Mouse (Mus musculus): ENCODE results near the gene Pex19. TPM values are rescaled to one million over a fixed set of nuclear protein-coding genes. Genes with fewer than 3 reads are reported as not detected.

Pex19 gene
- polyA plus RNA-seq, 1 experiment = 25.8 TPM

DNA sequence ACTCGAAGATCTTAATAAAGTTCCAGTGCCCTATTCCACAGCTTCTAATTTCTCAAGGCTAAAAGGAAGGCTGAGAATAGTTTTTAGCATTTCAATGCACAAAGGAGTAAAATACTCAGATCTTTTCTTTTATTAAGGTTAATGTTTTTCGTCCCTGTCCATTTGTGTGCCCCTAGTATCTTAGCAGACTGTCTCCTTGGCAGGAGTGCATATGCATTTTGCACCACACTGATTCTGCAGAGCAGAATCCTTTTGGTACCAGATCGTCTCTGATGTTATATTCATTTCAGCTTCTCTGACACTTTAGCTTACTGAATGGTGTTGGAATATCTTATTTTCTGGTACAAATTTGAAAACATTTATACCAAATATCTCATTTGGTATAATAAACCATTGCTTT lies 55.2 kb downstream of the Pex19 start:
- TF ChIP-seq POLR2A (IDR thresholded peaks at IDR 0.05; ENCODE audit: control insufficient read depth, low read depth, low read length) (no peak), CTCF (IDR thresholded peaks at IDR 0.05; ENCODE audit: control insufficient read depth, insufficient read depth, insufficient replicate concordance, low read depth, low read length) (no peak)
- Histone ChIP-seq H3K27me3 (ENCODE audit: control insufficient read depth, insufficient read depth, low read length) (no peaks in the 10 kb centered on the region), H3K27ac (ENCODE audit: control insufficient read depth, insufficient read depth, low read depth, low read length) (no peak overlapping the region), H3K4me1 (ENCODE audit: control insufficient read depth, insufficient read depth, low read length) (no peaks in the 10 kb centered on the region), H3K36me3 (ENCODE audit: control insufficient read depth, insufficient read depth, low read length) (peaks cover 1% of the 10 kb centered on the region), H3K4me3 (ENCODE audit: control insufficient read depth, low read depth, low read length) (no peak overlapping the region)

DNA sequence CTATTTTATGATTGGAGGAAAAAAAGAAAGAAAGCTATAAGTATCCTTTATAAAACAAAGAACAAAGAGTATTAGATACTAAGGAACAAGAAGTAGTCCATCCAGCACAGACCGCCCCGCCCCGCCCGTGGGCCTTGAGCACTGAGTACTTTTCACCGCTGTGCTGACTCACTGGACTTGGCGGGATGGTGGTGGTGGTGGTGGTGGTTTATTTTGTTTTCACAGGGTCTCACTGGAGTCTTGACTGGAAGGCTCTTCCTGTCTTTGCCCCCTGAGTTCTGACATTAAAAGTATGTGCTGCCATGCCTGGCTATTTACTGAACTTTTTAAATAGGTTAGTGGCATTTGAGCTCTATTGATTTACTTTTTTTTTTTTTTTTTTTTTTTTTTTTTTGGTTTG lies 56.5 kb downstream of the Pex19 start:
- H3K27ac ChIP-seq (ENCODE audit: control insufficient read depth, insufficient read depth, low read depth, low read length) = no peak overlapping the region
- H3K36me3 ChIP-seq (ENCODE audit: control insufficient read depth, insufficient read depth, low read length) = peaks cover 4% of the 10 kb centered on the region

DNA sequence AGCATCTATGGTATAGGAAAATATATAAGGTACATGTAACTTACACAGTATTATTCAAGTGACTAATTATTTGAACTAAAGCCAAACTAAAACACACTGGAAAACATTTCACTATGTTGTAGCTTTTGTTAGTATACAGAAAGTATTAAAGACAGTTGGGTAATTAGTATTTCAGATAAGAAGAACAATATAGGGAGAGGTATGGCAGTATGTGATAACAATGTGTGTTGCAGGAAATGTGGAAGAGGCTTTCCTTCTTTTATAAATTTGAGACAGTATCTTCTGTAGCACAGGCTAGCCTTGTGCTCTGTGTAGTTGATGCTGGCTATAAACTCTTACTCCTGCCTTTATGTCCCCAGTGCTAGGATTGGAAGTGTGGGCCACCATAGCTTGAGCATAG lies 57.4 kb downstream of the Pex19 start:
- H3K36me3 ChIP-seq (ENCODE audit: control insufficient read depth, insufficient read depth, low read length) = peaks cover 4% of the 10 kb centered on the region

More for the DNA sequence above, 56.5 kb downstream of the Pex19 start:
- H3K4me3 ChIP-seq (ENCODE audit: control insufficient read depth, low read depth, low read length) = no peak overlapping the region
- H3K4me1 ChIP-seq (ENCODE audit: control insufficient read depth, insufficient read depth, low read length) = no peaks in the 10 kb centered on the region
- TF ChIP-seq CTCF (IDR thresholded peaks at IDR 0.05; ENCODE audit: control insufficient read depth, insufficient read depth, insufficient replicate concordance, low read depth, low read length) (no peak), POLR2A (IDR thresholded peaks at IDR 0.05; ENCODE audit: control insufficient read depth, low read depth, low read length) (no peak)
- no peaks in the 10 kb centered on the region for H3K27me3 ChIP-seq (ENCODE audit: control insufficient read depth, insufficient read depth, low read length)

More for the DNA sequence above, 57.4 kb downstream of the Pex19 start:
- TF ChIP-seq POLR2A (IDR thresholded peaks at IDR 0.05; ENCODE audit: control insufficient read depth, low read depth, low read length) (no peak), CTCF (IDR thresholded peaks at IDR 0.05; ENCODE audit: control insufficient read depth, insufficient read depth, insufficient replicate concordance, low read depth, low read length) (no peak)
- Histone ChIP-seq H3K27me3 (ENCODE audit: control insufficient read depth, insufficient read depth, low read length) (no peaks in the 10 kb centered on the region), H3K4me1 (ENCODE audit: control insufficient read depth, insufficient read depth, low read length) (no peaks in the 10 kb centered on the region), H3K27ac (ENCODE audit: control insufficient read depth, insufficient read depth, low read depth, low read length) (no peak overlapping the region), H3K4me3 (ENCODE audit: control insufficient read depth, low read depth, low read length) (no peak overlapping the region)

Other genes starting within 250 kb of the Pex19 start
- gene Gm10521, start 231.1 kb upstream of the Pex19 start, polyA plus RNA-seq (2012; rRNA removed) = 0.05 TPM in 1 of 2 replicates, not detected in the other
- 0.02 TPM in 1 of 2 replicates, not detected in the other for gene Slamf6, start 209.2 kb upstream of the Pex19 start, polyA plus RNA-seq (2012; rRNA removed)
- gene Vangl2, start 98.3 kb upstream of the Pex19 start, polyA plus RNA-seq (2012; rRNA removed) = 2.6 and 4.6 TPM in 2 replicates
- 0.24 and 0.33 TPM in 2 replicates for gene Nhlh1, start 69.2 kb upstream of the Pex19 start, polyA plus RNA-seq (2012; rRNA removed)
- 28.1 and 33.1 TPM in 2 replicates for gene Copa, start 44.2 kb upstream of the Pex19 start, polyA plus RNA-seq (2012; rRNA removed)
- gene Ncstn, start 44.0 kb upstream of the Pex19 start, polyA plus RNA-seq (2012; rRNA removed) = 60.5 and 77.9 TPM in 2 replicates
- gene Dcaf8, start 21.3 kb downstream of the Pex19 start, polyA plus RNA-seq (2012; rRNA removed) = 53.2 and 55.6 TPM in 2 replicates
- 15.8 and 17.5 TPM in 2 replicates for gene Pea15a, start 80.0 kb downstream of the Pex19 start, polyA plus RNA-seq (2012; rRNA removed)
- 15.0 and 15.8 TPM in 2 replicates for gene Casq1, start 93.1 kb downstream of the Pex19 start, polyA plus RNA-seq (2012; rRNA removed)
- gene Atp1a4, start 131.7 kb downstream of the Pex19 start, polyA plus RNA-seq (2012; rRNA removed) = 322 and 331 TPM in 2 replicates
- gene Igsf8, start 134.9 kb downstream of the Pex19 start, polyA plus RNA-seq (2012; rRNA removed) = 43.9 and 52.2 TPM in 2 replicates
- 12.4 and 17.3 TPM in 2 replicates for gene Atp1a2, start 171.3 kb downstream of the Pex19 start, polyA plus RNA-seq (2012; rRNA removed)
- gene Kcnj9, start 202.6 kb downstream of the Pex19 start, polyA plus RNA-seq (2012; rRNA removed) = 40.4 and 41.2 TPM in 2 replicates
- 0.06 TPM in 2 replicates for gene Kcnj10, start 214.5 kb downstream of the Pex19 start, polyA plus RNA-seq (2012; rRNA removed)
- gene Pigm, start 249.8 kb downstream of the Pex19 start, polyA plus RNA-seq (2012; rRNA removed) = 3.8 and 4.0 TPM in 2 replicates